Mouse (Mus musculus): ENCODE results near the gene Sertad1. TPM values are rescaled to one million over a fixed set of nuclear protein-coding genes. Genes with fewer than 3 reads are reported as not detected.

Sertad1 gene
- polyA plus RNA-seq, 1 experiment from 2014 or later = 9.8 TPM

GRCm38 (mm10) chr7:27454461-27455121 is 32.1 kb upstream of the Sertad1 start:
- no peaks in the 10 kb centered on the region for H3K9me3 ChIP-seq
- no peak overlapping the region for H3K27ac ChIP-seq (replicated peaks)
- H3K4me3 ChIP-seq = no peak overlapping the region
- no peaks in the 10 kb centered on the region for H3K36me3 ChIP-seq
- 77% methylated on average over 10 of the region's 10 CpGs for WGBS
- no peak overlapping the region for H3K4me2 ChIP-seq
- H3K9ac ChIP-seq = no peak overlapping the region
- no peaks in the 10 kb centered on the region for H3K4me1 ChIP-seq (replicated peaks)
- ATAC-seq (ENCODE audit: low FRiP score, low read depth) = no peak
- no peaks in the 10 kb centered on the region for H3K27me3 ChIP-seq

GRCm38 (mm10) chr7:27455273-27455672 is 31.4 kb upstream of the Sertad1 start:
- no peak overlapping the region for H3K9ac ChIP-seq
- no peaks in the 10 kb centered on the region for H3K36me3 ChIP-seq
- 92% methylated on average over 3 of the region's 3 CpGs for WGBS
- no peak overlapping the region for H3K4me2 ChIP-seq
- no peak overlapping the region for H3K4me3 ChIP-seq
- ATAC-seq (ENCODE audit: low FRiP score, low read depth) = no peak
- H3K9me3 ChIP-seq = no peaks in the 10 kb centered on the region
- no peak overlapping the region for H3K27ac ChIP-seq (replicated peaks)
- no peaks in the 10 kb centered on the region for H3K27me3 ChIP-seq
- no peaks in the 10 kb centered on the region for H3K4me1 ChIP-seq (replicated peaks)

GRCm38 (mm10) chr7:27458614-27459013 is 28.1 kb upstream of the Sertad1 start:
- no peaks in the 10 kb centered on the region for H3K9me3 ChIP-seq
- no peaks in the 10 kb centered on the region for H3K27me3 ChIP-seq
- H3K4me1 ChIP-seq (replicated peaks) = no peaks in the 10 kb centered on the region
- no peak overlapping the region for H3K4me3 ChIP-seq
- WGBS = 88% methylated on average over 4 of the region's 4 CpGs
- no peak overlapping the region for H3K27ac ChIP-seq (replicated peaks)
- no peak for ATAC-seq (ENCODE audit: low FRiP score, low read depth)
- H3K9ac ChIP-seq = no peak overlapping the region
- H3K4me2 ChIP-seq = no peak overlapping the region
- H3K36me3 ChIP-seq = no peaks in the 10 kb centered on the region

DNA sequence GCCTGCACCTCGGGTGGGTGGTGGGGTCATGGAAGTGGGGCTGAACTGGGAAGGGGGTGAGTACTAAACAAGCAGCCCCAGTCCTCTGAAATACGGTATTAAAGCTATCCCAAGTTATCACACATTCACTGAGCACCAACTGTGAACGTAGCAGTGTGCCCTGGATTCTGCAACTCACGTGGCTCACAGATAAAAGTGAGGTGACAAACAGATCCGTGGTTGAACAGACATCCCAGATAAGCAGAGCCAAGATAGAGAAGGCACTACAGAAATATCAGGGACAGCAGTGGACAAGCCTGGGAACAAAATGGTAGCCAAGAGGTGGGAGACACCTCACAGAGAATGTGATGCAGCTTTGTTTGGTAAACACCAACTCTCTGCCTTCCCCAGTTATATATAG is 27.1 kb upstream of the Sertad1 start:
- WGBS = 92% methylated on average over 5 of the region's 5 CpGs

DNA sequence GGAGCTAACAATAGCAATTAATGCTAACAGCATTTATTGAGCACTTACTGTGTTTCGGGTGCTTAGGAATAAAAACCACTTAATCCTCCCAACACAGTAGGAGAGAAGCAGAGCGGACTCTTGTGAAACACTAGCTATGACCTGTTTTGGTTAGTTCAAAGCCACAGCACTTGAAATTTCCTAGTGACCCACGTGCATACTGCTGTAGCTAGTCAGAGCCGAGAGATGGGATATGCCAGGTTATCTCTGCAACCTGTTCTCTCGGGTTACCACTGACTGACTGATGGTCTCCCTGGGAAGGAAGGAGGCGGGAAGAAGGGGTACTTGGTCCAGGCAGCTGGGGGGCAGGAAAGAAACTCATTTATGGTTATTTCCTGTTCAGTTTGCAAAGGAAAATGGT is 26.2 kb upstream of the Sertad1 start:
- 88% methylated on average over 6 of the region's 6 CpGs for WGBS
- Histone ChIP-seq H3K4me3 (no peak overlapping the region), H3K9me3 (no peaks in the 10 kb centered on the region), H3K27me3 (no peaks in the 10 kb centered on the region), H3K36me3 (no peaks in the 10 kb centered on the region), H3K4me2 (no peak overlapping the region), H3K4me1 (replicated peaks) (no peaks in the 10 kb centered on the region), H3K27ac (replicated peaks) (no peak overlapping the region), H3K9ac (no peak overlapping the region)
- no peak for ATAC-seq (ENCODE audit: low FRiP score, low read depth)

More for the DNA sequence above, 27.1 kb upstream of the Sertad1 start:
- Histone ChIP-seq H3K9ac (no peak overlapping the region), H3K36me3 (no peaks in the 10 kb centered on the region), H3K27ac (replicated peaks) (no peak overlapping the region), H3K9me3 (no peaks in the 10 kb centered on the region), H3K4me3 (no peak overlapping the region), H3K27me3 (no peaks in the 10 kb centered on the region), H3K4me2 (no peak overlapping the region), H3K4me1 (replicated peaks) (no peaks in the 10 kb centered on the region)
- no peak for ATAC-seq (ENCODE audit: low FRiP score, low read depth)

DNA sequence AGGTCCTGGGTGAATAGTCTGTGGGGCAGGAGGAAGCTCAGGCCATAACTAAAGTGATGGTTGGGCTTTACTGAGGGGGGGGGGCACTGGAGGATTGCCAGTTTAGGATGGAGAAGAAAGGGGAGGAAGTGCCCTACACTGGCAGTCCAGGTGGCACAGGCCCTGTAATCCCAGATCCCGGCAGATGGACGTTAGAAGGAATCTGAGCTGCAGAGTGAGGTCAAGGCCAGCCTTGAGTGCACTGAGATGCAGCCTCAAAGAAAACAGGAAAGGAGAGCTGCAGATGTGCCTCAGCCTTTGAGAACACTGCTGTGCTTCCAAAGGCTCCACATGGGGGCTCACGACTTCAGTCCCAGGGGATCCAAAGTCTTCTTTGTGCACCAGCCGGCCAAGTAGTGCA is 19.1 kb upstream of the Sertad1 start:
- H3K9ac ChIP-seq = no peak overlapping the region
- no peak overlapping the region for H3K4me2 ChIP-seq
- WGBS = 42% methylated on average over 4 of the region's 4 CpGs
- H3K4me3 ChIP-seq = no peak overlapping the region
- H3K36me3 ChIP-seq = no peaks in the 10 kb centered on the region
- H3K27ac ChIP-seq (replicated peaks) = no peak overlapping the region
- no peaks in the 10 kb centered on the region for H3K27me3 ChIP-seq
- no peaks in the 10 kb centered on the region for H3K9me3 ChIP-seq
- H3K4me1 ChIP-seq (replicated peaks) = peaks cover 2% of the 10 kb centered on the region; the same call in 1 of the 2 replicates
- ATAC-seq (ENCODE audit: low FRiP score, low read depth) = no peak

- Histone ChIP-seq H3K4me2 (no peak overlapping the region), H3K27ac (replicated peaks) (no peak overlapping the region), H3K9me3 (no peaks in the 10 kb centered on the region), H3K27me3 (no peaks in the 10 kb centered on the region), H3K36me3 (no peaks in the 10 kb centered on the region), H3K9ac (no peak overlapping the region), H3K4me3 (no peak overlapping the region), H3K4me1 (replicated peaks) (peaks cover 3% of the 10 kb centered on the region)
- no peak for ATAC-seq (ENCODE audit: low FRiP score, low read depth)
- WGBS = 89% methylated on average over 11 of the region's 11 CpGs
Measured at GRCm38 (mm10) chr7:27471390-27472120, 15.2 kb upstream of the Sertad1 start.

DNA sequence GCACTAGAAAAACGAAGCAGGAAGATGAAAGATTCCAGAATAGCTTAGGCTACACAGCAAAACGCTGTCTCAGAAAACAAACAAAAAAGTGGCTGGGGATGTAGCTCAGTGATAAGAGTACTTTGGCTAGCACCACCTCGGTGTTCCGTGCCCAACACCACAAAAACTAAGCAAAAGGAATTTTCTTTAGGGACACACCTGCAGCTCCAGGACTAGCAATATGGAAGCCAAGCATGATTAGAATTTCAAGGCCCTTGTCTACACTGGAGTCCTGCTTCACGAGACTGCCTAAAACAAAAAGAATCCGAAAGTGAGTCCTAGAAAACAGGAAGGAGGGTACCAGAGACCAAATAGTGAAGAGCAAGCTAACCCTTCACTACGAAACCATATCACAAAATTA is 14.1 kb upstream of the Sertad1 start:
- Histone ChIP-seq H3K4me1 (replicated peaks) (peaks cover 3% of the 10 kb centered on the region), H3K4me3 (peak overlapping the region; percentile 52), H3K27ac (replicated peaks) (peak overlapping the region; percentile 83), H3K9me3 (no peaks in the 10 kb centered on the region), H3K4me2 (peak overlapping the region; percentile 88), H3K9ac (0 out of 2 replicates have a peak overlapping the region, but pooled peaks have one; percentile 44), H3K36me3 (no peaks in the 10 kb centered on the region), H3K27me3 (no peaks in the 10 kb centered on the region)
- 42% methylated on average over 7 of the region's 7 CpGs for WGBS
- ATAC-seq (ENCODE audit: low FRiP score, low read depth) = no peak

DNA sequence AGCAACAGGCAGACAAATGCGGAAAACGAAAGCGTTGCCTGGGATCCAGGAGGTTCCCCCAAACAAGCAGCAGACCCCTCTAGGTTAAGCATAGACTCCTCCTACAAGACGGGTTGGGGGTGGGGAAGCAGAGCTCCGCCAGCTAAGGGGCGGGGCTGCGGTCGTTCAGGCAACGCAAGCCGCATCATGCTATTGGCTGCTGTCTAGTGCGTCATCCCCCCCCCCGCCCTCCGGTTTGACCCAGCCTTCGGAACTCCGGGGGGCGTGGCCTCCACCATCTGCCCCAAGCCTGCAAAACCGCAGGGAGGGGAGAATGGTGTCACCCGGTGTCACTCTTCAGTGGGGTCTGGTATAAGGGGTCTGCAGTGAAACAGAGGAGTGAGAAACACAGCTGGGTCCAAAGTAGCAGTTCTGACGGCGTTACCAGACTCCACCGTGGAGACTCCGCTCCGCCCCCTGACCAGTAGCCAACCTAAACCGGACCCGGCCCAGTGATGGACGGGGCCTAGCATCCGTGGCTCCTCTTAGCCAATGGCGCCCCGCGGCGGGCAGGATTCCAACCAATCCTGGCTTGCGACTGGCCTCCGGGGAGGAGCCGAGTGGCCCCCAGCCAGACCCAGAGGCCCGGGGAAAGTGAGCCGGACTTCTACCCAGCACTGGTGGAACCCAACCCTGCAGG is 13.4 kb upstream of the Sertad1 start, which contains the start of gene Sertad3:
Gene Sertad3 (plus strand): TSS at position 613 of the 679 bp plus-strand sequence.
- peaks cover 3% of the 10 kb centered on the region for H3K4me1 ChIP-seq (replicated peaks)
- peak within 1 kb of the TSS; percentile 52 for H3K4me3 ChIP-seq
- H3K4me2 ChIP-seq = peak within 1 kb of the TSS; percentile 88
- ATAC-seq (ENCODE audit: low FRiP score, low read depth) = peak; percentile 93
- peaks cover 3% of the 10 kb centered on the region; the same call in 1 of the 2 replicates for H3K36me3 ChIP-seq
- under 1% methylated on average over 36 of the region's 36 CpGs for WGBS
- H3K27ac ChIP-seq (replicated peaks) = peak within 1 kb of the TSS; percentile 83
- H3K9me3 ChIP-seq = no peaks in the 10 kb centered on the region
- no peaks in the 10 kb centered on the region for H3K27me3 ChIP-seq
- H3K9ac ChIP-seq = peak within 1 kb of the TSS; percentile 44

- H3K9ac ChIP-seq = peak overlapping the region; percentile 44
- under 1% methylated on average over 34 of the region's 34 CpGs for WGBS
- H3K4me2 ChIP-seq = peak overlapping the region; percentile 88
- no peaks in the 10 kb centered on the region for H3K27me3 ChIP-seq
- no peak for ATAC-seq (ENCODE audit: low FRiP score, low read depth)
- H3K4me3 ChIP-seq = peak overlapping the region; percentile 52
- no peaks in the 10 kb centered on the region for H3K9me3 ChIP-seq
- peaks cover 3% of the 10 kb centered on the region for H3K4me1 ChIP-seq (replicated peaks)
- H3K36me3 ChIP-seq = peaks cover 3% of the 10 kb centered on the region; the same call in 1 of the 2 replicates
- H3K27ac ChIP-seq (replicated peaks) = peak overlapping the region; percentile 83
Measured at GRCm38 (mm10) chr7:27473835-27474489, 12.7 kb upstream of the Sertad1 start.

GRCm38 (mm10) chr7:27474490-27474954 is 12.2 kb upstream of the Sertad1 start:
- Histone ChIP-seq H3K27me3 (no peaks in the 10 kb centered on the region), H3K4me2 (peak overlapping the region; percentile 88), H3K9ac (peak overlapping the region; percentile 44), H3K36me3 (peaks cover 3% of the 10 kb centered on the region; the same call in 1 of the 2 replicates), H3K4me1 (replicated peaks) (peaks cover 3% of the 10 kb centered on the region), H3K4me3 (peak overlapping the region; percentile 52), H3K9me3 (no peaks in the 10 kb centered on the region), H3K27ac (replicated peaks) (peak overlapping the region; percentile 83)
- under 1% methylated on average over 22 of the region's 23 CpGs for WGBS
- ATAC-seq (ENCODE audit: low FRiP score, low read depth) = peak; percentile 94
